Mouse (Mus musculus) heart, embryonic 12.5 days (tissue): Measurements from ENCODE around the gene Dnajc1. TPM values are rescaled to one million over a fixed set of nuclear protein-coding genes. Genes with fewer than 3 reads are reported as not detected.
A peak's percentile ranks its signal among the peaks of the same experiment; 100 is the strongest.

Experiments used
- ATAC-seq: fragments of 200-750 bp; cut with Nextera tagmentation; 2 replicates; pipeline ENCODE4 v1.8.0; 2017; ENCODE audit warnings: moderate TSS enrichment, moderate library complexity; ENCODE audit not compliant: insufficient number of reproducible peaks, low FRiP score
- H3K27ac ChIP-seq: fragments of 300-500 bp; sonication (generic); 2 replicates; pipeline ENCODE4 v1.5.1; 2016; ENCODE audit warnings: mild to moderate bottlenecking, moderate library complexity; ENCODE audit not compliant: poor library complexity, severe bottlenecking
- H3K27me3 ChIP-seq: fragments of 300-500 bp; sonication (generic); replicated peaks from 2 replicates; pipeline ENCODE4 v1.6.1; 2016; ENCODE audit warnings: mild to moderate bottlenecking, moderate library complexity
- H3K36me3 ChIP-seq: fragments of 300-500 bp; sonication (generic); 2 replicates; pipeline ENCODE4 v1.6.1; 2016; ENCODE audit warnings: mild to moderate bottlenecking, moderate library complexity
- H3K4me1 ChIP-seq: fragments of 300-500 bp; sonication (generic); replicated peaks from 2 replicates; pipeline ENCODE4 v1.6.1; 2016; ENCODE audit warnings: mild to moderate bottlenecking
- H3K4me2 ChIP-seq: fragments of 300-500 bp; sonication (generic); 2 replicates; pipeline ENCODE4 v1.6.1; 2016; ENCODE audit warnings: mild to moderate bottlenecking, moderate library complexity
- H3K4me3 ChIP-seq: fragments of 300-500 bp; sonication (generic); 2 replicates; pipeline ENCODE4 v1.5.1; 2016; ENCODE audit warnings: mild to moderate bottlenecking
- H3K9ac ChIP-seq: fragments of 300-500 bp; sonication (generic); 2 replicates; pipeline ENCODE4 v1.6.1; 2016; ENCODE audit warnings: mild to moderate bottlenecking, moderate library complexity
- H3K9me3 ChIP-seq: fragments of 300-500 bp; sonication (generic); replicated peaks from 2 replicates; pipeline ENCODE4 v1.6.1; 2016; ENCODE audit warnings: mild to moderate bottlenecking, moderate library complexity
- WGBS: fragments of 180-500 bp; shearing (Covaris S2); methylation state at CpG from one replicate; pipeline ENCODE4 v1.1.7; 2016; 5-methylcytosine and 5-hydroxymethylcytosine counted together
- polyA plus RNA-seq: library from polyadenylated mRNA; unstranded; fragments of >200 nt; fragmentation: Nextera tagmentation; extraction: Ambion mirVana; gene quantifications from 2 replicates; pipeline ENCODE4 v1.2.1, GENCODE M21; 2016

Gene Dnajc1
- polyA plus RNA-seq = 25.2 and 25.9 TPM in 2 replicates

- peak within 1 kb of the TSS; percentile 96 for H3K27ac ChIP-seq
- peak; percentile 99 for ATAC-seq
- peak within 1 kb of the TSS; percentile 86 for H3K4me3 ChIP-seq
- H3K4me2 ChIP-seq = peak within 1 kb of the TSS; percentile 74
- WGBS = under 1% methylated on average over 69 of the region's 69 CpGs
- no peaks in the 10 kb centered on the region for H3K9me3 ChIP-seq
- no peaks in the 10 kb centered on the region for H3K36me3 ChIP-seq
- H3K4me1 ChIP-seq = no peaks in the 10 kb centered on the region
- H3K27me3 ChIP-seq = no peaks in the 10 kb centered on the region
- H3K9ac ChIP-seq = peak within 1 kb of the TSS; percentile 85
Observed at GRCm38 (mm10) chr2:18392331-18393021, at the start of gene Dnajc1. Dnajc1 (minus strand) TSS chr2:18392830.

- H3K4me1 ChIP-seq = no peaks in the 10 kb centered on the region
- H3K4me2 ChIP-seq = no peak overlapping the region
- H3K9me3 ChIP-seq = no peaks in the 10 kb centered on the region
- no peaks in the 10 kb centered on the region for H3K36me3 ChIP-seq
- H3K4me3 ChIP-seq = no peak overlapping the region
- WGBS = 49% methylated on average over 6 of the region's 6 CpGs
- no peak overlapping the region for H3K27ac ChIP-seq
- H3K27me3 ChIP-seq = no peaks in the 10 kb centered on the region
- no peak for ATAC-seq
- H3K9ac ChIP-seq = no peak overlapping the region
Observed at GRCm38 (mm10) chr2:18441871-18442270, 49.2 kb upstream of the Dnajc1 start.

GRCm38 (mm10) chr2:18415242-18415641, 22.6 kb upstream of the Dnajc1 start:
- no peaks in the 10 kb centered on the region for H3K4me1 ChIP-seq
- 87% methylated on average over 3 of the region's 3 CpGs for WGBS
- H3K27me3 ChIP-seq = no peaks in the 10 kb centered on the region
- no peak overlapping the region for H3K9ac ChIP-seq
- H3K27ac ChIP-seq = no peak overlapping the region
- no peaks in the 10 kb centered on the region for H3K9me3 ChIP-seq
- ATAC-seq = no peak
- no peak overlapping the region for H3K4me3 ChIP-seq
- H3K36me3 ChIP-seq = no peaks in the 10 kb centered on the region
- no peak overlapping the region for H3K4me2 ChIP-seq

- no peak overlapping the region for H3K9ac ChIP-seq
- no peak for ATAC-seq
- H3K4me2 ChIP-seq = no peak overlapping the region
- H3K36me3 ChIP-seq = no peaks in the 10 kb centered on the region
- no peak overlapping the region for H3K4me3 ChIP-seq
- no peaks in the 10 kb centered on the region for H3K4me1 ChIP-seq
- WGBS = 69% methylated on average over 1 of the region's 1 CpGs
- H3K9me3 ChIP-seq = no peaks in the 10 kb centered on the region
- H3K27ac ChIP-seq = no peak overlapping the region
- no peaks in the 10 kb centered on the region for H3K27me3 ChIP-seq
Observed at GRCm38 (mm10) chr2:18403679-18404078, 11.0 kb upstream of the Dnajc1 start.

- WGBS = 64% methylated on average over 2 of the region's 2 CpGs
- Histone ChIP-seq H3K4me3 (no peak overlapping the region), H3K4me2 (no peak overlapping the region), H3K9ac (no peak overlapping the region), H3K36me3 (no peaks in the 10 kb centered on the region), H3K27me3 (no peaks in the 10 kb centered on the region), H3K27ac (no peak overlapping the region), H3K9me3 (no peaks in the 10 kb centered on the region), H3K4me1 (no peaks in the 10 kb centered on the region)
- ATAC-seq = no peak
Observed at GRCm38 (mm10) chr2:18401771-18402170, 9.1 kb upstream of the Dnajc1 start.

- H3K27me3 ChIP-seq = no peaks in the 10 kb centered on the region
- no peaks in the 10 kb centered on the region for H3K36me3 ChIP-seq
- no peak for ATAC-seq
- peak overlapping the region; percentile 86 for H3K4me3 ChIP-seq
- H3K27ac ChIP-seq = 0 out of 2 replicates have a peak overlapping the region, but pooled peaks have one; percentile 52
- 0 out of 2 replicates have a peak overlapping the region, but pooled peaks have one; percentile 85 for H3K9ac ChIP-seq
- H3K4me2 ChIP-seq = peak overlapping the region; percentile 74
- H3K4me1 ChIP-seq = no peaks in the 10 kb centered on the region
- WGBS = 64% methylated on average over 2 of the region's 2 CpGs
- no peaks in the 10 kb centered on the region for H3K9me3 ChIP-seq
Observed at GRCm38 (mm10) chr2:18393022-18393519, 441 bp upstream of the Dnajc1 start.

GRCm38 (mm10) chr2:18391861-18392260, 769 bp downstream of the Dnajc1 start:
- no peak for ATAC-seq
- Histone ChIP-seq H3K4me2 (peak overlapping the region; percentile 74), H3K9me3 (no peaks in the 10 kb centered on the region), H3K27me3 (no peaks in the 10 kb centered on the region), H3K4me3 (peak overlapping the region; percentile 86), H3K27ac (peak overlapping the region; percentile 96), H3K36me3 (no peaks in the 10 kb centered on the region), H3K9ac (peak overlapping the region; percentile 85), H3K4me1 (no peaks in the 10 kb centered on the region)
- under 1% methylated on average over 11 of the region's 11 CpGs for WGBS

- 82% methylated on average over 1 of the region's 1 CpGs for WGBS
- no peak for ATAC-seq
Observed at GRCm38 (mm10) chr2:18389631-18390030, 3.0 kb downstream of the Dnajc1 start.

GRCm38 (mm10) chr2:18381662-18382061, 11.0 kb downstream of the Dnajc1 start:
- Histone ChIP-seq H3K9me3 (no peaks in the 10 kb centered on the region), H3K27me3 (no peaks in the 10 kb centered on the region), H3K9ac (no peak overlapping the region), H3K27ac (no peak overlapping the region), H3K4me1 (no peaks in the 10 kb centered on the region), H3K36me3 (no peaks in the 10 kb centered on the region), H3K4me3 (no peak overlapping the region), H3K4me2 (no peak overlapping the region)
- ATAC-seq = no peak

More at GRCm38 (mm10) chr2:18389631-18390030, 3.0 kb downstream of the Dnajc1 start:
- no peaks in the 10 kb centered on the region for H3K27me3 ChIP-seq
- no peak overlapping the region for H3K9ac ChIP-seq
- no peaks in the 10 kb centered on the region for H3K9me3 ChIP-seq
- no peaks in the 10 kb centered on the region for H3K36me3 ChIP-seq
- H3K4me2 ChIP-seq = no peak overlapping the region
- no peak overlapping the region for H3K27ac ChIP-seq
- no peaks in the 10 kb centered on the region for H3K4me1 ChIP-seq
- no peak overlapping the region for H3K4me3 ChIP-seq

- Histone ChIP-seq H3K36me3 (no peaks in the 10 kb centered on the region), H3K9ac (no peak overlapping the region), H3K4me1 (peaks cover 9% of the 10 kb centered on the region; the same call in 1 of the 2 replicates), H3K27ac (no peak overlapping the region), H3K4me2 (no peak overlapping the region), H3K9me3 (no peaks in the 10 kb centered on the region; the same call in 1 of the 2 replicates), H3K4me3 (no peak overlapping the region), H3K27me3 (no peaks in the 10 kb centered on the region)
- no peak for ATAC-seq
- 47% methylated on average over 11 of the region's 11 CpGs for WGBS
Observed at GRCm38 (mm10) chr2:18372400-18373182, 20.0 kb downstream of the Dnajc1 start.

- ATAC-seq = no peak
- 66% methylated on average over 4 of the region's 4 CpGs for WGBS
- H3K27me3 ChIP-seq = no peaks in the 10 kb centered on the region
Observed at GRCm38 (mm10) chr2:18370794-18371498, 21.7 kb downstream of the Dnajc1 start.

More at GRCm38 (mm10) chr2:18370794-18371498, 21.7 kb downstream of the Dnajc1 start:
- Histone ChIP-seq H3K9ac (no peak overlapping the region), H3K4me1 (peaks cover 9% of the 10 kb centered on the region; the same call in 1 of the 2 replicates), H3K36me3 (peaks cover 1% of the 10 kb centered on the region; the same call in 1 of the 2 replicates), H3K27ac (no peak overlapping the region), H3K4me2 (no peak overlapping the region), H3K4me3 (no peak overlapping the region), H3K9me3 (no peaks in the 10 kb centered on the region; the same call in 1 of the 2 replicates)
